Mouse (Mus musculus) skeletal muscle tissue, adult 2 months (tissue): ENCODE measurements around the gene Lmo7.
A peak's percentile ranks its signal among the peaks of the same experiment; 100 is the strongest.

ENCODE experiments used
- DNase-seq: peaks from one replicate; pipeline ENCODE4 v3.0.0-alpha.2; 2012; ENCODE audit warnings: low read depth, low spot score

Lmo7 gene

GRCm38 (mm10) chr14:101778426-101778825 is 48.7 kb downstream of the Lmo7 start:
- DNase-seq, result no peak

GRCm38 (mm10) chr14:101780016-101780415 is 50.3 kb downstream of the Lmo7 start:
- DNase-seq, result no peak

- DNase-seq, result no peak
Measured at GRCm38 (mm10) chr14:101781219-101781618, 51.5 kb downstream of the Lmo7 start.

GRCm38 (mm10) chr14:101781943-101782510 is 52.3 kb downstream of the Lmo7 start:
- DNase-seq, result no peak

- no peak for DNase-seq
Measured at GRCm38 (mm10) chr14:101784315-101784945, 54.7 kb downstream of the Lmo7 start.

GRCm38 (mm10) chr14:101787903-101788302 is 58.1 kb downstream of the Lmo7 start:
- DNase-seq, result no peak

- no peak for DNase-seq
Measured at GRCm38 (mm10) chr14:101788475-101788874, 58.7 kb downstream of the Lmo7 start.

- DNase-seq, result no peak
Measured at GRCm38 (mm10) chr14:101794553-101795177, 64.9 kb downstream of the Lmo7 start.

GRCm38 (mm10) chr14:101797930-101798500 is 68.3 kb downstream of the Lmo7 start:
- DNase-seq, result no peak

GRCm38 (mm10) chr14:101798766-101799165 is 69.0 kb downstream of the Lmo7 start:
- DNase-seq, result no peak

- DNase-seq, result no peak
Measured at GRCm38 (mm10) chr14:101801674-101802073, 71.9 kb downstream of the Lmo7 start.

- DNase-seq, result no peak
Measured at GRCm38 (mm10) chr14:101804119-101804518, 74.4 kb downstream of the Lmo7 start.

- DNase-seq, result peak; percentile 60
Measured at GRCm38 (mm10) chr14:101804562-101805327, 75.0 kb downstream of the Lmo7 start.

- no peak for DNase-seq
Measured at GRCm38 (mm10) chr14:101805328-101805697, 75.6 kb downstream of the Lmo7 start.

- no peak for DNase-seq
Measured at GRCm38 (mm10) chr14:101806058-101806457, 76.3 kb downstream of the Lmo7 start.

- no peak for DNase-seq
Measured at GRCm38 (mm10) chr14:101806607-101807006, 76.8 kb downstream of the Lmo7 start.

- no peak for DNase-seq
Measured at GRCm38 (mm10) chr14:101816450-101816849, 86.7 kb downstream of the Lmo7 start.

GRCm38 (mm10) chr14:101822390-101822789 is 92.6 kb downstream of the Lmo7 start:
- no peak for DNase-seq

GRCm38 (mm10) chr14:101822871-101823270 is 93.1 kb downstream of the Lmo7 start:
- DNase-seq, result no peak

GRCm38 (mm10) chr14:101829676-101830075 is 99.9 kb downstream of the Lmo7 start:
- DNase-seq, result no peak

- DNase-seq, result peak; percentile 75
Measured at GRCm38 (mm10) chr14:101830116-101830515, 100.4 kb downstream of the Lmo7 start.

- no peak for DNase-seq
Measured at GRCm38 (mm10) chr14:101834109-101834508, 104.4 kb downstream of the Lmo7 start.
